Mouse (Mus musculus) ovary, postnatal 36 days (tissue): ENCODE measurements around the gene Klrg1.

ENCODE experiments used
- DNase-seq: peaks from one replicate; pipeline ENCODE4 v3.0.0; 2022; ENCODE audit warnings: low spot score, mixed read lengths

The Klrg1 gene

GRCm38 (mm10) chr6:122282782-122283181 is at the start of gene Klrg1:
Klrg1 (minus strand) TSS chr6:122282882.
- DNase-seq, result no peak

GRCm38 (mm10) chr6:122325361-122325975 is 42.8 kb upstream of the Klrg1 start:
- DNase-seq, result no peak

- DNase-seq, result no peak
Measured at GRCm38 (mm10) chr6:122318726-122319125, 36.0 kb upstream of the Klrg1 start.

- no peak for DNase-seq
Measured at GRCm38 (mm10) chr6:122310187-122310820, 27.6 kb upstream of the Klrg1 start.

DNA sequence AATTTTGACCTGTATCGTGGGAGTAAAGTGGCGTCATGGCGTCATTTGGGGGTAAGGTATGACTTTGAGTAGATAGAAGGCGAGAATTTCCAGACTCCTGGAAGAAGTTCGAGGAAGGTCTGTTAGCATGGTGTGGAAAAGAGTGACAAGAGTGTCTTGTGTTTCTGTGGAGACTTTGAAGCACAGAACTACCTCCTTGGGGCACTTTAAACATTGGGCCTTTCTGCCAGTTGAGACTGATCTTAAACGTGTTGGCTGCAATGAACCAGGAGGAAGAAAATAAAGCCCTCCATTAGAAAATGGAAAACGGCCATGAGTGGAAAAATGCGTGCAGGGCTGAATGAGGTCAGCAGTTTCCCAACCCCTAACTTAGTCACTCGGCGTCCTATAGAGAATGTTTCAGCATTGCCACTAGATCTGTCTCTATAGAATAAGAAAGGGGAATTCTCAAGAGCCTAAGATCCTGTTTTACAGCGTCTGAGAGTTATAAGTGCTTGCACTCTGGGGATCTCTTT is 26.8 kb upstream of the Klrg1 start:
- DNase-seq, result no peak

- peak; percentile 90 for DNase-seq
Measured at GRCm38 (mm10) chr6:122308505-122309393, 26.1 kb upstream of the Klrg1 start, which contains the start of gene M6pr. M6pr (plus strand) TSS chr6:122308720.

DNA sequence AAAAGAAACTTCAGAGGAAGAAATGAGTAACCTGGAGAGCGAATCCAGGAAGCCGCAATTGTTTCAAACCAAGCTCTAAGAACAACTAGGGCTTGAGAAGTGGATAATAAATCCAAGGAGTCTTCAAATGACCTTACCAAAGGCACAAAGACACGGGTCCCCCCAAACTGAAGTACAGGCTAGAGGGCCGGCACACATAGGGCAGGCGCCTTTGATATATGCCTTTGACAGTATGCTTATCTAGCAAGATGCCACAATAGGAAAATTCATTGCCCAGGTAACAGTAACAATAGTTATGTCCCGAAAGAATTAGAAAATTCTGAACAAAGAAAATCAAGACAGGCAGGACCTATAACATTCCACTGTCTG is 25.4 kb upstream of the Klrg1 start:
- DNase-seq, result no peak

DNA sequence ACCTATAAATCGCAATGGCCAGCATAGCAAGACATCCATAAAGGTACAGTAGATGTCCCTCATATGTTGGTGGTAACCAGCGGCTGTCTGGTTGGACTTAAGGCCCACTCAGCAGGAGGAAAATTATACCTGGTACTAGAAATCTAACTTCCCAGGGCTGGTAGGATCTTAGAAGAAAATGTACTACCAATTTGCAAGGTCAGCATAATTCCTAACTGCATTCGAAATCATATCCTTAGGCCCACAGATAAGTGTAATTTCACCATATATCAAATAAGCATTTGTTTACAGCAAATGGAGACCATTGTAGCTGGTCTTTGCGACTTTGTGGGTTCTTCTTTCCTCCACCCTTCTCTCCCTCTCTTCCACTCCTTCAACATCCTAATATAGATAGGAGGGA is 24.0 kb upstream of the Klrg1 start:
- no peak for DNase-seq

DNA sequence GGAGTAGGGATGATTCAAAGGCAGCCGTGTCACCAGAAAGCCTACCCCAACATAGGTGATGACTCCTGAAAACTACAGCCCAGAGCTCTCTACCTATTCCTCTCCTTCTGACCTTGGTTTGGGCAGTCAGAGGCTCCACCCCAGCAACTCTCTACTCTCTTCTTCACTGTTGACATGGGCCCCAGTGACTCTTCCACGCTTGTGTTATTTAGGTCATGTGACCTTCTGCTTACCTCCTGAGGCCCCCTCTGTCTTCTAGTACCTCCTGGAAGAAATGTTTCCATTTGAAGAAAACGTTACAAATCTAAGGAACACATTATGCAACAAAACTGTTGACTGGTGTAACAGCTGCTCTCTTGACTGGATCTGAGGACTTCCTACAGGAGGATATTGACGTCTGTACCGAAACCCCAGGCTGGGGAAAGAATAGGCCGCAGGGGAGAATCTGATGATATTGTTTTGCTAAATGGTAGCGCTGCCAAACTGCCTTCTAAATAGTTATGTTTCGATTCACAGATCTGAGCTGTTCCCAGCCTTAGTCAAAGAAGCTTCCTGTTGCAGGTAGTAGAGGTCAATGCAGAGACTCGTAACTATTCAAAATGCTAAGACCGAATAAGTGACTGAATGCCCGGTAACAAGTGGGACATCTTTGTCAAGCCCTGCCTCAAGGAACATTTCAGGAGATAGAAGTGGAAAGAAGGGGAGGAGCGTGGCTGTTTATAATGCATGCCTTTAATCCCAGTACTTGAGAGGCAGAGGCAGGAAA is 22.3 kb upstream of the Klrg1 start:
- no peak for DNase-seq

DNA sequence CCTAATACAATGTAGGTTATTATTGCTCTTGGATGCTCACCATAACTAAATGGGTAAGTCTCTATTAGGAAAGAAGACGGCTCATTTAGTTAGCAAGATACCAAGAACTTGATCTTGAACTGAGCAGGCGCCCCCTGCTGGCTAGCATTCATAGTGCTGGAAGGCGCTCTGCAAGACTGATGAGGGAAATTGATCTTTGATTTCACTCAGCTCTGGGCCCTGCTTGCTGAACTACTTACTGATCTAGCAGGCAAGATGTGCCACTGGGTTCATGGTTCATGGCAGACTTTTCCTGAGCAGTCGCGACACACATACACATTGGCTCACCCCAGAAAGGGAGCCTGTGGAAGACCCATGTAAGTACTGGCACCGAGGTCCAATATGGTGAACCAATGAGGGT is 21.7 kb upstream of the Klrg1 start:
- DNase-seq, result peak; percentile 76

- DNase-seq, result peak; percentile 36
Measured at GRCm38 (mm10) chr6:122303526-122303925, 20.8 kb upstream of the Klrg1 start.

GRCm38 (mm10) chr6:122302661-122303060 is 20.0 kb upstream of the Klrg1 start:
- DNase-seq, result no peak

- no peak for DNase-seq
Measured at GRCm38 (mm10) chr6:122302121-122302520, 19.4 kb upstream of the Klrg1 start.

DNA sequence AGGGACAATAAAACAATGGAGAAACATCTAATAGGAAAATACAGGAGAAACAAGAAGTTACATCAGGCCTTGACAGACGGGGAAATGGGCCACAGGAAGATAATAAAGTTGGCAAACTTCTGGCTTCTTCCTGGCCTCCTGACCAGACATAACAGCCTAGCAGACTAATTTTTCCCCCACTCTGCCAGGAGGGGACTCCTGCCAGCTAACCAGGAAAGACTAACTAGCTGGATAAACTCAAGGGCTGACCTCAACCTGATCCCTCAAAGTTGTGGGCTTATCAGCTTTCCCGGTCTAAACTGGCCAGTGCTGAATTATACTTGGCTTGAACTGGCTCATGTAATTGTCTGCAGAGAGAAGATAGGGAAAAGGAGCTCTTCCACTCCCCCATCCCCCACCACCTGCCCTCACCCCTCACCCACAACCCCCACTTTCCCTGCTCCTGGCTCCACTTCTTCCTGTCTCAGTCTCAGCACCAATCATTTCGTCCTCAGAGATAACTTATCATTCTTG is 17.0 kb upstream of the Klrg1 start:
- DNase-seq, result no peak

GRCm38 (mm10) chr6:122298223-122298609 is 15.5 kb upstream of the Klrg1 start:
- no peak for DNase-seq

DNA sequence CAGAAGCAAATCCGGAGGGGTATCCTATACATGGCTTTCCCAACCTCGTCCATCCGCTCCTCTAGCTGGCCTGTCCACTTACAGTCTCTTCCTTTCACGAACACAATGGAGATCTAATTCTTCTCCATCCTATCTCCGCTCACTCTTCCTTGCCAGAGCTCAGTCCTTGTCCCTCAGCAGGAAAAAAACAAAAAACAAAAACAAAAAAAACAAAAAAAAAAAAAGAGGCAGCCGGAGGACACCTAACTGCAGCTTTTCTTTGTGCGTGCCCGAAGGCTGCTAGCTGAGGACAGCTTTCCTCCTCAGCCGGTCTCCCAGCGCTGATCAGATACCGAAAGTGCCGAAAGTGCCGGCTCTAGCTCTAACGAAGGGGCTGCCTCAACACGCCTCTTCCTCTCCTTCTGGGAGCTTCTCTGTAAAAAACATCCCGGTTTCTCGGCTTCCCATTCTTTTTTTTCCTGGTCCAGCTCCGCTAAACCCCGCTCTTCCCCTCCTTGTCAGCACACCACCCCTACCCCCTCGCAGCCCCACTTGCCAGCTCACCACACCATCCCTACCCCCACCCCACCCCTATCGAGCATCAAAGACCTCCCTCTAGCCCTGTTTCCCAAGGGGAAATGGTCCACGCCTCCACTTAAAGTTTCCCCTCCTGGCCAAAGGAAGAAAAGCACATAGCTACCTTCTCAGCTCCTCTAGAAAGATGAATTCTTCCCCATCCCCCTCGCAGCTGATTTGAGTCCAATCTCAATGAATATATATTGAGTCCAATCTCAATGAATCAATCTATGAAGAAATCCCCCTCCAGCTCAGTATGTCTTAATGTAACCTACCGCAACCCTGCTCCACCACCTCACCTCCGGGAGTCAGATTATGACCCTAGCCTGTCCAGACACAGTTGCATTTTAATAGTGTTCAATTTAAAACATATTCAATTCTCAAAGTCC is 14.9 kb upstream of the Klrg1 start:
- DNase-seq, result peak; percentile 22

DNA sequence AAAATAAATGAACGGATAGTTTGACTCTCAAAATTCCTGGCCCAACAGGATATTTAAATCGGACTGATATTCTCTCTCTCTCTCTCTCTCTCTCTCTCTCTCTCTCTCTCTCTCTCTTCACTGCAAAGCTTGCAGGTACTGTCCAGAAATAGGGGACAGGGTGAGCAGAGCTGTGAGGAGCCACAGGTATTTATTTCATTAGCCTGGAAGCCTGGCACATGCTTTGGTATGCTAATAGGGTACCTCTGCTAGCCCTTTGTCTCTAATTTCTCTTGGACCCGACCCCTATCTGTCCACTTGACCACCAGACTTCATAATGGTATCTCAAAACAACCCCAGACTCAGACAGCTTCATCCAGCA is 14.2 kb upstream of the Klrg1 start:
- DNase-seq, result no peak

- no peak for DNase-seq
Measured at GRCm38 (mm10) chr6:122295242-122295641, 12.6 kb upstream of the Klrg1 start.

DNA sequence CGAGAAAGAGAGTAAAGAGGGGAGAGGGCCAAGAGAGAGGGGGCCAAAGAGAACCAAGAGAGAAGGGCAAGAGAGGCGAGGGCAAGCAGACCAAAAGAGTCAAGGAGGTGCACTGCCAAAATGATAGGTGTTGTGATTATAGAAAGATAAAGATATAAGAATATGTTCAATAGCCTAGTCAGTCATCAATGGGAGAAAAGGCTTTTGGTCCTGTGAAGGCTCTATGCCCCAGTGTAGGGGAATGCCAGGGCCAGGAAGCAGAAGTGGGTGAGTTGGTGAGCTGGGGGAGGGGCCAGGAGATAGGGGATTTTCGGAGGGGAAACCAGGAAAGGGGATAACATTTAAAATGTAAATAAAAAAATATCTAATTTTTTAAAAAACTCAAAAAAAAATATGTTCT is 11.6 kb upstream of the Klrg1 start:
- DNase-seq, result no peak

DNA sequence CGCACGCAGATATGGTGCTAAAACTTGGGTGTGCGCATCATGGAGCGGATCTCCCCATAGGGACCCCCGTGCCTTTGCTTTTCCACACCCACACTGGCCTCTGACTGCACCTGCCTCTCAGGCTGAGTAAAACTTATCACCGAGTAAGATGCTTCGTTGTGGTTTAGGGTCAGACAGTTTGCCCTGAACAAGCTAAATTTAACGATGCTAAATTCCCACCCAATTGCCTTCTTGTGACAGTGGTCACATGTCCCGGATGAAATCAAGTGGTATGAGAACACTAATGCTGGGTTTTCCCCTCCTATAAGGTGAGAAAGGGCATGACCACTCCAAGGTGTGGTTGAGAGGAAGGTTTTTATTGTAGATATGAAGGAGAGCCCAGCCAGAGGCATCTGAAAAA is 11.1 kb upstream of the Klrg1 start:
- no peak for DNase-seq

DNA sequence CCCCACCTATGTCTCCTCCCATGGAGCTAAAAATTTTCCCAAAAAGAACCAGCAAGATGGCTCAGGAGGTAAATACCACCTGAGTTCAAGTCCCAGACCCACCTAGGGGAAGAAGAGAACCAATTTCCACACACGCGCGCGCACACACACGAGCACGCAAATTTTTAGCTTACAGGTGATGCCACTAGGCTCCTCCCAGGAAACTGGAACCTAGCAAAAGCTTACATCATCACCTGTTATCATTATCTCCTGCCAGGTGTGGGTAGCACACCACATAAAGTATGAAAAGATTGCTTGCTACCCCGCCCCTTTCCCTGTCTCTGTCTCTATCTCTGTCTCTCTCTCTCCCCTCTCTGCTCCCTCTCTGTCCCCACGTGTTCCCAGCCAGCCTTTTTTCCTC is 10.4 kb upstream of the Klrg1 start:
- DNase-seq, result no peak
